ENCODE assay signal across 8 mouse cellular contexts in the genomic region with DNA sequence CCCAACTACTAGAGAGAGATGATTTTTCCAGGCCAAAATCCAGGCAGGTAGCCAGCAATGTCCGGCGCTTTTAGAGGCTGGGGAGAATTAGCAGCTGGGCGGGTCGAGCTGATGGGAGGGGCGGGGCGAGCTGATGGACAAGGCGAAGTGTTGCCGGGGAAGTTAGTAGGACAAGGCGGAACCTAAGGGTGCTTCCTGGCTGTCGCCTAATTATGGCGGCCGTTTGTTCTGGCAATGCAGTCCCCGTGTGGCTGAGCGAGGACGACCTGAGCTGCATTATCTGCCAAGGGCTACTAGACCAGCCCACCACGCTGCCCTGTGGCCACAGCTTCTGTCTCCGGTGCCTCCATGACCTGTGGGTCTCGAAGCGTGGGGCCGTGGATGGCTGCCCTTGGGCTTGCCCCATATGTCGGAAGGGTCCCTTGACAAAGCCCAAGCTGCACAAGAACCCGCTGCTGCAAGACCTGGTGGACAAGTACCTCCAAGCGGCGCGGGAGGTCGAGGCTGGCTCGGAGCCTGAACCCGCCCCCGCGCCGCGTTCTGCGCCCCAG. TPM values are rescaled to one million over a fixed set of nuclear protein-coding genes. Genes with fewer than 3 reads are reported as not detected.
A peak's percentile ranks its signal among the peaks of the same experiment; 100 is the strongest.
DNase-seq lines count a peak whose midpoint lies in the region; ATAC-seq and TF ChIP-seq lines count a peak whose summit lies in the region.

A gene (plus strand): TSS at position 147 of the 551 bp plus-strand sequence.

- H3K4me2 ChIP-seq in lung, embryonic 15.5 days = peak within 1 kb of the TSS; percentile 78

- no peaks in the 10 kb centered on the region for H3K36me3 ChIP-seq in lung, embryonic 15.5 days

- TF ChIP-seq POLR2A in olfactory bulb, adult 2 months (IDR thresholded peaks at IDR 0.05; ENCODE audit: insufficient read depth, low read depth, low read length) = no peak

- peak within 1 kb of the TSS; percentile 83 for H3K27ac ChIP-seq in lung, embryonic 15.5 days
- H3K27ac ChIP-seq in olfactory bulb, adult 2 months (ENCODE audit: insufficient read depth, low read depth, low read length) = peak within 1 kb of the TSS; percentile 70

- H3K27me3 ChIP-seq in lung, embryonic 15.5 days = no peaks in the 10 kb centered on the region

- H3K4me3 ChIP-seq in lung, embryonic 15.5 days = peak within 1 kb of the TSS; percentile 71
- H3K4me3 ChIP-seq in olfactory bulb, adult 2 months (ENCODE audit: insufficient read depth, low read depth, low read length) = peak within 1 kb of the TSS; percentile 62

- H3K4me1 ChIP-seq in lung, embryonic 15.5 days = no peaks in the 10 kb centered on the region
- H3K4me1 ChIP-seq in olfactory bulb, adult 2 months (ENCODE audit: control insufficient read depth, insufficient read depth, low read length) = peaks cover 7% of the 10 kb centered on the region; the same call in 1 of the 2 replicates

- DNase-seq in MEL-GATA-1-ER (ENCODE audit: extremely low read depth, low read depth) = peak; percentile 77
- DNase-seq in cerebellum, adult 9-10 months = peak; percentile 90
- peak; percentile 46 for DNase-seq in forelimb bud, embryonic 11.5 days (ENCODE audit: low read depth, low spot score)
- peak; percentile 56 for DNase-seq in layer of hippocampus, adult 9-10 months (ENCODE audit: low spot score)
- DNase-seq in thymus, adult 18-20 months = peak; percentile 54 to 60

- 2% methylated on average over 33 of the region's 33 CpGs for WGBS in lung, embryonic 15.5 days
- WGBS in olfactory bulb, adult 2 months = 3% methylated on average over 33 of the region's 33 CpGs

- peak; percentile 100 for ATAC-seq in hematopoietic stem cell, adult 5-6 weeks (replicated peaks in 1 of 2; ENCODE audit: insufficient read depth in 1 of 2, low FRiP score in 2 of 2, low TSS enrichment in 1 of 2, low read depth in 1 of 2, poor library complexity in 2 of 2, severe bottlenecking in 2 of 2)
- ATAC-seq in lung, embryonic 15.5 days (ENCODE audit: borderline replicate concordance, extremely low read depth, low FRiP score, low TSS enrichment) = peak; percentile 94

- H3K9ac ChIP-seq in lung, embryonic 15.5 days = peak within 1 kb of the TSS; percentile 78

- no peak for TF ChIP-seq CTCF in olfactory bulb, adult 2 months (IDR thresholded peaks at IDR 0.05; ENCODE audit: insufficient read depth, low read depth, low read length)

- H3K9me3 ChIP-seq in lung, embryonic 15.5 days = no peaks in the 10 kb centered on the region

RNA-seq across cellular contexts. Expression of the gene that starts here (rescaled TPM):
- total RNA-seq in hematopoietic stem cell, adult 5-6 weeks (2017) = 7.3 and 13.8 TPM in 2 replicates
- polyA plus RNA-seq in lung, embryonic 15.5 days (2015; fragmentation: Nextera tagmentation; extraction: Ambion mirVana) = 9.6 and 11.7 TPM in 2 replicates
- polyA plus RNA-seq in olfactory bulb, adult 2 months (2012; ENCODE audit: insufficient read depth, insufficient read length, low replicate concordance, missing spikeins) = not detected in 2 replicates

Comparison
In these comparisons a context has a peak if more than half of its experiments do, and no peak if none do; other contexts are left out.
1. Peak in every context shown above with its lines: DNase-seq, ATAC-seq, H3K4me3 ChIP-seq and H3K27ac ChIP-seq.
2. RNA of the gene that starts here (polyA plus RNA-seq): 9.6 to 11.7 TPM in lung, embryonic 15.5 days; not detected in olfactory bulb, adult 2 months; every median in the first group is over 10 times any median in the second.